Mouse (Mus musculus): ENCODE results near the gene Bhlhe40. TPM values are rescaled to one million over a fixed set of nuclear protein-coding genes. Genes with fewer than 3 reads are reported as not detected.

The Bhlhe40 gene
- 277 to 309 TPM (median 286 TPM) in 4 replicates for total RNA-seq (2023; ENCODE audit: inconsistent age)

GRCm38 (mm10) chr6:108660206-108660877, at the start of gene Bhlhe40:
TSS of gene Bhlhe40 (plus strand) at chr6:108660629.

Other genes starting within 250 kb of the Bhlhe40 start
- 49.2 to 61.0 TPM (median 58.0 TPM) in 4 replicates for gene Arl8b, start 122.5 kb downstream of the Bhlhe40 start, total RNA-seq (2023; ENCODE audit: inconsistent age)
- 113 to 139 TPM (median 118 TPM) in 4 replicates for gene Edem1, start 168.0 kb downstream of the Bhlhe40 start, total RNA-seq (2023; ENCODE audit: inconsistent age)

All from B cell, adult (primary cell).